Mouse (Mus musculus) lung, embryonic 14.5 days (tissue): Measurements from ENCODE around the gene Gpc6. TPM values are rescaled to one million over a fixed set of nuclear protein-coding genes. Genes with fewer than 3 reads are reported as not detected.

ENCODE experiments used
- ATAC-seq: fragments of 200-750 bp; cut with Nextera tagmentation; 2 replicates; pipeline ENCODE4 v1.8.0; 2017; ENCODE audit warnings: mild to moderate bottlenecking, moderate TSS enrichment, moderate library complexity; ENCODE audit not compliant: insufficient read depth
- DNase-seq: peaks from one replicate; pipeline ENCODE4 v3.0.0-alpha.2; 2015
- H3K27ac ChIP-seq: fragments of 300-500 bp; sonication (generic); 2 replicates; pipeline ENCODE4 v1.5.1; 2014; ENCODE audit warnings: low read depth, mild to moderate bottlenecking, moderate library complexity
- H3K27me3 ChIP-seq: fragments of 300-500 bp; sonication (generic); 2 replicates; pipeline ENCODE4 v1.6.1; 2014; ENCODE audit warnings: low read length, control low read depth; ENCODE audit not compliant: insufficient read depth
- H3K36me3 ChIP-seq: fragments of 300-500 bp; sonication (generic); 2 replicates; pipeline ENCODE4 v1.6.1; 2014; ENCODE audit warnings: control low read depth; ENCODE audit not compliant: insufficient read depth
- H3K4me1 ChIP-seq: fragments of 300-500 bp; sonication (generic); 2 replicates; pipeline ENCODE4 v1.6.1; 2014; ENCODE audit warnings: antibody characterized with exemption, control low read depth; ENCODE audit not compliant: insufficient read depth
- H3K4me2 ChIP-seq: fragments of 300-500 bp; sonication (generic); 2 replicates; pipeline ENCODE4 v1.6.1; 2014; ENCODE audit warnings: mild to moderate bottlenecking
- H3K4me3 ChIP-seq: fragments of 300-500 bp; sonication (generic); 2 replicates; pipeline ENCODE4 v1.5.1; 2014; ENCODE audit warnings: low read depth, low read length
- H3K9ac ChIP-seq: fragments of 300-500 bp; sonication (generic); 2 replicates; pipeline ENCODE4 v1.6.1; 2014
- H3K9me3 ChIP-seq: fragments of 300-500 bp; sonication (generic); 2 replicates; pipeline ENCODE4 v1.6.1; 2016; ENCODE audit warnings: low read depth, low read length, control low read depth
- CTCF ChIP-seq: IDR thresholded peaks from 2 replicates; pipeline ENCODE4 v1.5.1; 2016; ENCODE audit warnings: antibody characterized with exemption, low read depth
- WGBS: fragments of 180-500 bp; shearing (Covaris S2); extraction: QIAGEN DNeasy Blood & Tissue Kit; methylation state at CpG from one replicate; pipeline ENCODE4 v1.1.7; 2014; 5-methylcytosine and 5-hydroxymethylcytosine counted together
- polyA plus RNA-seq: library from polyadenylated mRNA; unstranded; fragments of >200 nt; fragmentation: Nextera tagmentation; extraction: Ambion mirVana; gene quantifications from 2 replicates; pipeline ENCODE4 v1.2.1, GENCODE M21; 2014

Gpc6 gene
- polyA plus RNA-seq, 1 experiment from 2014 or later = 38.9 TPM

GRCm38 (mm10) chr14:116937910-116938560 is 12.9 kb downstream of the Gpc6 start:
- DNase-seq (no peak), ATAC-seq (no peak)
- Histone ChIP-seq H3K27me3 (no peaks in the 10 kb centered on the region), H3K27ac (no peak overlapping the region), H3K9me3 (no peaks in the 10 kb centered on the region), H3K4me1 (no peaks in the 10 kb centered on the region), H3K9ac (no peak overlapping the region), H3K4me3 (no peak overlapping the region), H3K36me3 (no peaks in the 10 kb centered on the region), H3K4me2 (no peak overlapping the region)
- peak; percentile 40; the same call in 1 of the 2 replicates for TF ChIP-seq CTCF
- WGBS = 77% methylated on average over 14 of the region's 14 CpGs

GRCm38 (mm10) chr14:116938735-116939134 is 13.6 kb downstream of the Gpc6 start:
- no peak for TF ChIP-seq CTCF
- Histone ChIP-seq H3K27me3 (no peaks in the 10 kb centered on the region), H3K9ac (no peak overlapping the region), H3K4me3 (no peak overlapping the region), H3K27ac (no peak overlapping the region), H3K4me2 (no peak overlapping the region), H3K36me3 (no peaks in the 10 kb centered on the region), H3K9me3 (0 out of 2 replicates have a peak, but pooled peaks cover 1% of the 10 kb centered on the region), H3K4me1 (no peaks in the 10 kb centered on the region)
- ATAC-seq (no peak), DNase-seq (no peak)
- WGBS = 79% methylated on average over 9 of the region's 9 CpGs

GRCm38 (mm10) chr14:116939561-116939960 is 14.4 kb downstream of the Gpc6 start:
- no peaks in the 10 kb centered on the region for H3K4me1 ChIP-seq
- H3K9me3 ChIP-seq = 0 out of 2 replicates have a peak, but pooled peaks cover 5% of the 10 kb centered on the region
- 0 out of 2 replicates have a peak, but pooled peaks cover 2% of the 10 kb centered on the region for H3K36me3 ChIP-seq
- no peak overlapping the region for H3K4me2 ChIP-seq
- TF ChIP-seq CTCF = no peak
- H3K27me3 ChIP-seq = no peaks in the 10 kb centered on the region
- H3K9ac ChIP-seq = no peak overlapping the region
- 80% methylated on average over 1 of the region's 1 CpGs for WGBS
- ATAC-seq (no peak), DNase-seq (no peak)
- no peak overlapping the region for H3K27ac ChIP-seq
- no peak overlapping the region for H3K4me3 ChIP-seq

- no peak for TF ChIP-seq CTCF
- Histone ChIP-seq H3K4me1 (no peaks in the 10 kb centered on the region), H3K4me3 (no peak overlapping the region), H3K27ac (no peak overlapping the region), H3K27me3 (no peaks in the 10 kb centered on the region), H3K9me3 (0 out of 2 replicates have a peak, but pooled peaks cover 5% of the 10 kb centered on the region), H3K36me3 (0 out of 2 replicates have a peak, but pooled peaks cover 2% of the 10 kb centered on the region), H3K9ac (no peak overlapping the region), H3K4me2 (no peak overlapping the region)
- no peak for DNase-seq
- WGBS = 88% methylated on average over 4 of the region's 4 CpGs
- no peak for ATAC-seq
These were observed 16.7 kb downstream of the Gpc6 start for GRCm38 (mm10) chr14:116941772-116942171.

- no peak overlapping the region for H3K27ac ChIP-seq
- H3K4me1 ChIP-seq = no peaks in the 10 kb centered on the region
- no peak overlapping the region for H3K4me2 ChIP-seq
- H3K27me3 ChIP-seq = no peaks in the 10 kb centered on the region
- no peak for TF ChIP-seq CTCF
- 90% methylated on average over 7 of the region's 7 CpGs for WGBS
- 0 out of 2 replicates have a peak, but pooled peaks cover 2% of the 10 kb centered on the region for H3K36me3 ChIP-seq
- ATAC-seq = no peak
- H3K9me3 ChIP-seq = 0 out of 2 replicates have a peak, but pooled peaks cover 5% of the 10 kb centered on the region
- no peak for DNase-seq
- no peak overlapping the region for H3K9ac ChIP-seq
- no peak overlapping the region for H3K4me3 ChIP-seq
These were observed 18.6 kb downstream of the Gpc6 start for GRCm38 (mm10) chr14:116943751-116944150.

- 61% methylated on average over 6 of the region's 6 CpGs for WGBS
These were observed 20.9 kb downstream of the Gpc6 start for GRCm38 (mm10) chr14:116945975-116946374.

GRCm38 (mm10) chr14:116947461-116947860 is 22.3 kb downstream of the Gpc6 start:
- H3K27me3 ChIP-seq = no peaks in the 10 kb centered on the region
- H3K4me1 ChIP-seq = no peaks in the 10 kb centered on the region
- no peak for DNase-seq
- H3K4me3 ChIP-seq = no peak overlapping the region
- no peak for TF ChIP-seq CTCF
- no peak overlapping the region for H3K27ac ChIP-seq
- no peak for ATAC-seq
- no peak overlapping the region for H3K9ac ChIP-seq
- H3K4me2 ChIP-seq = no peak overlapping the region
- peaks cover 4% of the 10 kb centered on the region; the same call in 1 of the 2 replicates for H3K36me3 ChIP-seq
- H3K9me3 ChIP-seq = 0 out of 2 replicates have a peak, but pooled peaks cover 5% of the 10 kb centered on the region
- 98% methylated on average over 6 of the region's 6 CpGs for WGBS

More at GRCm38 (mm10) chr14:116945975-116946374, 20.9 kb downstream of the Gpc6 start:
- Histone ChIP-seq H3K27me3 (no peaks in the 10 kb centered on the region), H3K4me3 (no peak overlapping the region), H3K9ac (no peak overlapping the region), H3K4me2 (no peak overlapping the region), H3K9me3 (0 out of 2 replicates have a peak, but pooled peaks cover 5% of the 10 kb centered on the region), H3K4me1 (no peaks in the 10 kb centered on the region), H3K36me3 (0 out of 2 replicates have a peak, but pooled peaks cover 2% of the 10 kb centered on the region), H3K27ac (no peak overlapping the region)
- no peak for ATAC-seq
- TF ChIP-seq CTCF = no peak
- no peak for DNase-seq
